Mouse (Mus musculus): ENCODE data around the gene Edar.

GRCm38 (mm10) chr10:58644194-58644593, 31.3 kb downstream of the Edar start:
- TF ChIP-seq CTCF (IDR thresholded peaks at IDR 0.05; ENCODE audit: extremely low read depth, insufficient read depth, low read length) (no peak), POLR2A (IDR thresholded peaks at IDR 0.05; ENCODE audit: extremely low read depth, insufficient read depth, low read length) (no peak)

Data from cortical plate, adult 2 months (tissue).